Mouse (Mus musculus) midbrain, postnatal 0 days (tissue): ENCODE data around the gene Etv1. TPM values are rescaled to one million over a fixed set of nuclear protein-coding genes. Genes with fewer than 3 reads are reported as not detected.

Source experiments
- ATAC-seq: fragments of 200-750 bp; cut with Nextera tagmentation; 2 replicates; pipeline ENCODE4 v1.8.0; 2017; ENCODE audit warnings: moderate number of reproducible peaks, mild to moderate bottlenecking, moderate TSS enrichment, moderate library complexity; ENCODE audit not compliant: low FRiP score
- DNase-seq: peaks from one replicate; pipeline ENCODE4 v3.0.0-alpha.2; 2015; ENCODE audit warnings: low spot score
- H3K27ac ChIP-seq: fragments of 300-500 bp; sonication (generic); 2 replicates; pipeline ENCODE4 v1.5.1; 2014; ENCODE audit warnings: low read depth, mild to moderate bottlenecking, low read length, mixed read lengths
- H3K27me3 ChIP-seq: fragments of 300-500 bp; sonication (generic); 2 replicates; pipeline ENCODE4 v1.6.1; 2014; ENCODE audit warnings: low read length, control low read depth, mixed read lengths; ENCODE audit not compliant: insufficient read depth
- H3K36me3 ChIP-seq: fragments of 300-500 bp; sonication (generic); 2 replicates; pipeline ENCODE4 v1.6.1; 2014; ENCODE audit warnings: low read length, control low read depth, mixed read lengths; ENCODE audit not compliant: insufficient read depth
- H3K4me1 ChIP-seq: fragments of 300-500 bp; sonication (generic); 2 replicates; pipeline ENCODE4 v1.6.1; 2014; ENCODE audit warnings: mild to moderate bottlenecking, control low read depth, antibody characterized with exemption, low read length, mixed read lengths; ENCODE audit not compliant: insufficient read depth
- H3K4me2 ChIP-seq: fragments of 300-500 bp; sonication (generic); 2 replicates; pipeline ENCODE4 v1.6.1; 2014; ENCODE audit warnings: low read depth, mild to moderate bottlenecking, low read length, mixed read lengths; ENCODE audit not compliant: poor library complexity, severe bottlenecking
- H3K4me3 ChIP-seq: fragments of 300-500 bp; sonication (generic); 2 replicates; pipeline ENCODE4 v1.5.1; 2014; ENCODE audit warnings: low read depth, mild to moderate bottlenecking, low read length, moderate library complexity
- H3K9ac ChIP-seq: fragments of 300-500 bp; sonication (generic); replicated peaks from 2 replicates; pipeline ENCODE4 v1.6.1; 2014; ENCODE audit warnings: mild to moderate bottlenecking, low read length, moderate library complexity, mixed read lengths; ENCODE audit not compliant: poor library complexity, severe bottlenecking
- H3K9me3 ChIP-seq: fragments of 300-500 bp; sonication (generic); 2 replicates; pipeline ENCODE4 v1.6.1; 2016; ENCODE audit warnings: low read length, control low read depth
- CTCF ChIP-seq: IDR thresholded peaks from 2 replicates; pipeline ENCODE4 v1.5.1; 2016; ENCODE audit warnings: antibody characterized with exemption, mild to moderate bottlenecking
- WGBS: fragments of 180-500 bp; shearing (Covaris S2); extraction: QIAGEN DNeasy Blood & Tissue Kit; methylation state at CpG from one replicate; pipeline ENCODE4 v1.1.7; 2014; 5-methylcytosine and 5-hydroxymethylcytosine counted together
- polyA plus RNA-seq: library from polyadenylated mRNA; unstranded; fragments of >200 nt; fragmentation: Nextera tagmentation; extraction: Ambion mirVana; gene quantifications from 2 replicates; pipeline ENCODE4 v1.2.1, GENCODE M21; 2015
- total RNA-seq: library from RNA; depleted of rRNA; stranded (reverse); fragments of >200 nt; gene quantifications from 2 replicates; pipeline ENCODE4 v1.2.3, GENCODE M21; 2014

Etv1 gene
- total and polyA plus RNA-seq, 2 experiments from 2014 or later = 16.6 to 24.0 TPM

GRCm38 (mm10) chr12:38793697-38794096 is 14.5 kb downstream of the Etv1 start:
- ATAC-seq = no peak
- TF ChIP-seq CTCF = no peak

DNA sequence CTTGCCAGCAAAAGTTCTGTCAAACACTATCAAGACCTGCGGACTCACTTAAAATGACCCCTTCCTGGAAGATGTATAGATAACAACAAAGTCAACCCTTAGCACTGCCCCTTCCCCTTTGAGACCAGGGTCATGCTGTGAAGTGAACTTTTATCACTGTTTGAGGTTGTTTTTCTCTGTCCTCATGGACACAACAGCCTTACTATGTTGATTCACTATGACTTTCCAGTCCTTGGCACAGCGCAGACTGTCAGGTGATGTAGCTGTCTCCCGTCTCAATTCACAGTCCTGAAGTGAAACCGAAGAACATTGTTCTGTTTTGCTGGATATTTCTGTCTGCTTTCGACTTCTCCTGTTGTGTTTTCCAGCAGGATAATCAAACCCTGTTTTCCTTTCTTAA is 27.9 kb downstream of the Etv1 start:
- Histone ChIP-seq H3K9ac (no peak overlapping the region), H3K36me3 (no peaks in the 10 kb centered on the region), H3K4me1 (no peaks in the 10 kb centered on the region), H3K9me3 (no peaks in the 10 kb centered on the region), H3K27ac (no peak overlapping the region), H3K27me3 (no peaks in the 10 kb centered on the region), H3K4me2 (no peak overlapping the region), H3K4me3 (no peak overlapping the region)
- TF ChIP-seq CTCF = no peak
- WGBS = 79% methylated on average over 5 of the region's 5 CpGs
- DNase-seq = no peak
- ATAC-seq = no peak

More at GRCm38 (mm10) chr12:38793697-38794096, 14.5 kb downstream of the Etv1 start:
- Histone ChIP-seq H3K9me3 (no peaks in the 10 kb centered on the region), H3K4me3 (no peak overlapping the region), H3K4me1 (no peaks in the 10 kb centered on the region), H3K4me2 (no peak overlapping the region), H3K27me3 (no peaks in the 10 kb centered on the region), H3K27ac (no peak overlapping the region), H3K36me3 (no peaks in the 10 kb centered on the region), H3K9ac (no peak overlapping the region)
- no peak for DNase-seq
- WGBS = 53% methylated on average over 2 of the region's 2 CpGs

DNA sequence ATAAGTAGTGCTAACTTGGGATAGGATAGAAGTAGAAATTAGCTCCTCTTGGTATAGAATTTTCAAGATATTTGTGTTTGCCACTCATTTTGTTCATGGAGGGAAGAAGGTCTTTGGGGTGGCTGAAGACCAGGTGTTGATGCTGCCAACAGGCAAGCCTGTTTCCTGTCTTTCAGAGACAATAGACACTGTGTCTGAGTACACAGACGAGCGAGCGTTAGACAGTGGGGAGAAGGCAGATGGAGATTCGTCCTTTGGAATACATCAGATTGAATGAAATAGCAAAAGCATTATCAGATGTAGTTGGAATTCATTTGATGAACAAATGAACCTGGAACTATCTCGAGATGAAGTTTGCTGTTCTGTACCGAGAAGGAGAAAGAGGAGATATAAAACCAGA is 33.2 kb downstream of the Etv1 start:
- H3K9ac ChIP-seq = no peak overlapping the region
- H3K4me1 ChIP-seq = no peaks in the 10 kb centered on the region
- no peak for TF ChIP-seq CTCF
- no peak for ATAC-seq
- H3K36me3 ChIP-seq = no peaks in the 10 kb centered on the region
- H3K27me3 ChIP-seq = no peaks in the 10 kb centered on the region
- no peak overlapping the region for H3K27ac ChIP-seq
- no peak overlapping the region for H3K4me2 ChIP-seq
- no peak overlapping the region for H3K4me3 ChIP-seq
- no peaks in the 10 kb centered on the region for H3K9me3 ChIP-seq
- DNase-seq = no peak
- 79% methylated on average over 6 of the region's 6 CpGs for WGBS

GRCm38 (mm10) chr12:38814010-38814786 is 35.0 kb downstream of the Etv1 start:
- no peak for TF ChIP-seq CTCF
- WGBS = 85% methylated on average over 6 of the region's 6 CpGs

GRCm38 (mm10) chr12:38816235-38816634 is 37.1 kb downstream of the Etv1 start:
- Histone ChIP-seq H3K4me3 (no peak overlapping the region), H3K36me3 (no peaks in the 10 kb centered on the region), H3K27ac (no peak overlapping the region), H3K4me2 (no peak overlapping the region), H3K9ac (no peak overlapping the region), H3K9me3 (no peaks in the 10 kb centered on the region), H3K4me1 (no peaks in the 10 kb centered on the region), H3K27me3 (no peaks in the 10 kb centered on the region)
- 41% methylated on average over 3 of the region's 3 CpGs for WGBS
- DNase-seq (no peak), ATAC-seq (no peak)
- TF ChIP-seq CTCF = no peak

More at GRCm38 (mm10) chr12:38814010-38814786, 35.0 kb downstream of the Etv1 start:
- H3K4me2 ChIP-seq = no peak overlapping the region
- H3K9ac ChIP-seq = no peak overlapping the region
- no peak overlapping the region for H3K27ac ChIP-seq
- no peaks in the 10 kb centered on the region for H3K4me1 ChIP-seq
- ATAC-seq (no peak), DNase-seq (no peak)
- H3K27me3 ChIP-seq = no peaks in the 10 kb centered on the region
- no peaks in the 10 kb centered on the region for H3K9me3 ChIP-seq
- no peak overlapping the region for H3K4me3 ChIP-seq
- H3K36me3 ChIP-seq = no peaks in the 10 kb centered on the region

DNA sequence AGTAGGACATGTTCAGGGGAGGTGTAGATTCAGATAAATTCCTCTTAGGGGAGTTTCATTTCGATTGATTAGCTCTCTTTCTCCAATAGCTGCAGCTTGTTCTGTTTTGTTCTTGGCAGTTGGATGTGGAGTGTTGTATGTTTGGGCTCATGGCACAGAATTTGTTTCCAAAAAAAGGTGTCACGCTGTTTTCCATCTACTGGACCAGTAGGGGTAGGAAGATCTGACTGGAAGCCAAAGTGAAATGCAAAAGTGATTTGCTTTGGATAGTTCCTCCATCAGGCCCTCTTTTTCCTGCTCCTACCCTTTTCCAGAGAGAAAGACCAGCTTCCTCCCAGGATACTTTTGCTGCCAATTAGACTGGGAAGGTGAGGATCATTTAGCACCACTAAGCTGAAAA is 39.1 kb downstream of the Etv1 start:
- TF ChIP-seq CTCF = no peak
- no peak for ATAC-seq
- Histone ChIP-seq H3K36me3 (no peaks in the 10 kb centered on the region), H3K9me3 (no peaks in the 10 kb centered on the region), H3K27ac (no peak overlapping the region), H3K27me3 (no peaks in the 10 kb centered on the region), H3K9ac (no peak overlapping the region), H3K4me1 (no peaks in the 10 kb centered on the region), H3K4me3 (no peak overlapping the region), H3K4me2 (no peak overlapping the region)
- DNase-seq = no peak
- 90% methylated on average over 2 of the region's 2 CpGs for WGBS
